Mouse (Mus musculus) lung, adult 2 months (tissue): ENCODE measurements around the gene 2010111I01Rik. TPM values are rescaled to one million over a fixed set of nuclear protein-coding genes. Genes with fewer than 3 reads are reported as not detected.

Experiments used
- DNase-seq: peaks from one replicate; pipeline ENCODE4 v3.0.0; 2022
- H3K4me1 ChIP-seq: fragments of 200-500 bp; 2 replicates; pipeline ENCODE4 v1.6.1; 2011; ENCODE audit warnings: low read length; ENCODE audit not compliant: control insufficient read depth, insufficient read depth
- H3K4me3 ChIP-seq: fragments of 200-500 bp; replicated peaks from 2 replicates; pipeline ENCODE3; 2011; ENCODE audit warnings: low read depth, mild to moderate bottlenecking, control low read depth, low read length; ENCODE audit errors: extremely low read depth
- CTCF ChIP-seq: fragments of 200-500 bp; IDR thresholded peaks from 2 replicates; pipeline ENCODE4 v1.5.1; 2011; ENCODE audit warnings: mild to moderate bottlenecking, low read length, control low read depth; ENCODE audit not compliant: insufficient read depth
- POLR2A ChIP-seq: fragments of 200-500 bp; IDR thresholded peaks from 2 replicates; pipeline ENCODE4 v1.6.1; 2011; ENCODE audit warnings: low read depth, mild to moderate bottlenecking, control low read depth, low read length, borderline replicate concordance; ENCODE audit errors: extremely low read depth
- whole genome bisulfite sequencing: fragments of 180-500 bp; shearing (Covaris S2); methylation state at CpG from one replicate; pipeline ENCODE4 v1.1.7; 2018; 5-methylcytosine and 5-hydroxymethylcytosine counted together
- polyA plus RNA-seq: library from polyadenylated mRNA; depleted of rRNA; stranded (reverse); fragments of >200 nt; gene quantifications from 2 replicates; pipeline ENCODE4 v1.2.3, GENCODE M21; 2012

2010111I01Rik gene
- polyA plus RNA-seq, 1 experiment: 143 TPM

- Histone ChIP-seq H3K4me1 (no peaks in the 10 kb centered on the region), H3K4me3 (no peak overlapping the region)
- 51% methylated on average over 2 of the region's 2 CpGs for WGBS
- no peak for DNase-seq
- TF ChIP-seq POLR2A (no peak), CTCF (no peak)
Measured at GRCm38 (mm10) chr13:63199588-63199987, 234.9 kb downstream of the 2010111I01Rik start.

- Histone ChIP-seq H3K4me3 (no peak overlapping the region), H3K4me1 (no peaks in the 10 kb centered on the region)
- whole genome bisulfite sequencing: 83% methylated on average over 8 of the region's 8 CpGs
- no peak for DNase-seq
- TF ChIP-seq POLR2A: no peak
- TF ChIP-seq CTCF: no peak
Measured at GRCm38 (mm10) chr13:63203502-63204278, 239.0 kb downstream of the 2010111I01Rik start.

- no peaks in the 10 kb centered on the region for H3K4me1 ChIP-seq
- DNase-seq: no peak
- no peak overlapping the region for H3K4me3 ChIP-seq
- TF ChIP-seq POLR2A: no peak
- TF ChIP-seq CTCF: no peak
- WGBS: 80% methylated on average over 4 of the region's 4 CpGs
Measured at GRCm38 (mm10) chr13:63205750-63206149, 241.1 kb downstream of the 2010111I01Rik start.

GRCm38 (mm10) chr13:63206396-63206795 lies 241.7 kb downstream of the 2010111I01Rik start:
- DNase-seq: no peak
- no peak for TF ChIP-seq POLR2A
- 61% methylated on average over 1 of the region's 1 CpGs for WGBS
- Histone ChIP-seq H3K4me1 (no peaks in the 10 kb centered on the region), H3K4me3 (no peak overlapping the region)

DNA sequence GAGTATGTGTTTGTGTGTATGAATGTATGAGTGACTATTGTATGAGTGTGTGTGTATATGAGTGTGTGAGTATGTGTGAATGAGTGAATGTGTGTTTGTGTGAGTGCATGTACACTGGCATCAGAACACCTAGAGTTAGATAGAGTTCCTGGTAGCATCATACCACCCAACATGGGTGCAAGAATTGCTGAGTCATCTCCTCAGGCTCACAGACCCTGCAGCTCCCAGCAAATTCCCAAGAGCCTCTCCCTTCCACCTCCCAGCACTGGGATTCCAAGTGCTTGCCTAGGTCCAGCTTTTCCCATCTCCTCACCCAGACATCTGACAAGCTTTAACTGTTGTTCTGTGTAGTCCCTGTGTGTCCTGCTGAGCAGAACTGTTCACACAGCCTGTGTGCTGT lies 251.8 kb downstream of the 2010111I01Rik start:
- no peak for DNase-seq
- TF ChIP-seq POLR2A (no peak), CTCF (no peak)
- H3K4me1 ChIP-seq: peaks cover 2% of the 10 kb centered on the region; the same call in 1 of the 2 replicates
- H3K4me3 ChIP-seq: no peak overlapping the region

DNA sequence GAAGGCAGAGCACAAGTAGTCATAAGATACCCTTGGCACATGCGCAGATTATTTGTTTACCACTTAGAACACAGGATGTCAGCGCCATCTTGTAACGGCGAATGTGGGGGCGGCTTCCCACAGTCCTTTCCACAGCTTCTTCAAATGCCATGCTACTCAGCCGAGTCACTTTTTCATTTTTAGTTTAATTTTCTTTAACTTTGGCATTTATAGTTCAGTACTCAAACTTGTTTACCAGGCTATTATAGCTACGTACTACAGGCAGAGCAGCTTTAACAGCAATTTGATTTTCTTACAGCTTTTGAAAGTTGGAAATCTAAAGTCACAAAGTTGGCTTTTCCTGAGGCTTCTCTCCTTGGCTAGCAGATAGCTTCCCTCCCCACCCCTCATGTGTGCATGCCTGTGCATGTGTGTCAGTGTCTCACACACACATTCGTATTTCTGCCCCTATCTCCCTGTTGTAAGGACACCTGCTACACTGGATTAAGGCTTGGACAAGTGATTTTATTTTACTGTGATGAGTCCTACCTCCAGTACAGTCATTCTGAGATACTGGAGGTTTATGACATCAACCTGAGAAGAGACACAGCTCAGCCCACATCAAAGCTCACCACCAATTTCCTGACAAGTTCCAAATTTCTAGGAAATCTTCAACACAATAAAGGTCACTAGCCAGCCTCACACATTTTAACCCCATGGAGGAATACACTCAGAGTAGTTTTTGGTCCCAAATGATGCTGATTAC lies 258.5 kb downstream of the 2010111I01Rik start:
- TF ChIP-seq POLR2A: no peak
- no peak for TF ChIP-seq CTCF
- no peak overlapping the region for H3K4me3 ChIP-seq
- 96% methylated on average over 8 of the region's 8 CpGs for WGBS
- H3K4me1 ChIP-seq: no peaks in the 10 kb centered on the region
- DNase-seq: no peak

- 62% methylated on average over 8 of the region's 8 CpGs for WGBS
- H3K4me3 ChIP-seq: no peak overlapping the region
- TF ChIP-seq CTCF: no peak
- H3K4me1 ChIP-seq: peaks cover 1% of the 10 kb centered on the region; the same call in 1 of the 2 replicates
- DNase-seq: no peak
Measured at GRCm38 (mm10) chr13:63225796-63226583, 261.3 kb downstream of the 2010111I01Rik start.

DNA sequence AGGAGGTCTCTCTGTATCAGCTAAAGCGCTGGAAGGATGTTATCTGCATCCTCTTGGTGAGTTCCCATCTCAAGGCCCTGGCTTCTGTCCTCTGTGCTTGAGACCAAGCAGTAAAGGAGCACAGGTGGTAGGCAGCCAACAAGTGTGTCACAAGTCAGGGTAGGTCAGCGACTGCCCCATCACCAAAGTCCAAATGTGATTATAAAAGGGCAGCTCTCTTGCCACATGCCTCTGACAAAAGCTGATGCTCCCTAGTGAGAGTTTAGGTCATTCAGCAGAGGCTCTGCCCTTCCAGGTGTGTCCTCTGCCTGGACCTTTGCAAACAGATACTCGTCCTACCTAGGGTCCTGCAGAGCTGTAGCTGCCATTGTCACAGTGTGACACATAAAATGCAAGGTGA lies 263.1 kb downstream of the 2010111I01Rik start:
- no peak for TF ChIP-seq CTCF
- TF ChIP-seq POLR2A: no peak
- Histone ChIP-seq H3K4me3 (no peak overlapping the region), H3K4me1 (peaks cover 10% of the 10 kb centered on the region)
- WGBS: 88% methylated on average over 3 of the region's 3 CpGs
- no peak for DNase-seq

- no peak for DNase-seq
- TF ChIP-seq POLR2A (no peak), CTCF (no peak)
- 56% methylated on average over 7 of the region's 7 CpGs for WGBS
- Histone ChIP-seq H3K4me1 (peaks cover 14% of the 10 kb centered on the region), H3K4me3 (no peak overlapping the region)
Measured at GRCm38 (mm10) chr13:63230955-63231701, 266.4 kb downstream of the 2010111I01Rik start.
